Mouse (Mus musculus): ENCODE results near the gene Lrrc3c. TPM values are rescaled to one million over a fixed set of nuclear protein-coding genes. Genes with fewer than 3 reads are reported as not detected.

Gene Lrrc3c
- not detected for polyA plus RNA-seq (2012; fragmentation: generic; extraction: Trizol)
- long read RNA-seq, experiment 1, result 0 reads
- long read RNA-seq, experiment 2, result 0 reads

- Histone ChIP-seq H3K4me3 (ENCODE audit: insufficient read depth, poor library complexity, severe bottlenecking) (no peak within 1 kb of the TSS), H3K79me2 (ENCODE audit: control insufficient read depth, insufficient read depth) (no peaks in the 10 kb centered on the region), H3K36me3 (ENCODE audit: control insufficient read depth, insufficient read depth) (no peaks in the 10 kb centered on the region), H3K79me3 (ENCODE audit: low read depth) (no peaks in the 10 kb centered on the region), H3ac (ENCODE audit: control insufficient read depth, insufficient read length, low read depth) (no peak within 1 kb of the TSS), H3K27me3 (ENCODE audit: control insufficient read depth, insufficient read depth, insufficient read length) (peaks cover 75% of the 10 kb centered on the region)
- TF ChIP-seq FOSL1 (IDR thresholded peaks at IDR 0.05; ENCODE audit: insufficient read depth, low read length, poor library complexity, severe bottlenecking) (no peak), USF1 (IDR thresholded peaks at IDR 0.05; ENCODE audit: low read depth) (no peak), MYOG (IDR thresholded peaks at IDR 0.05; ENCODE audit: control insufficient read depth, extremely low read depth, insufficient read length) (no peak), CEBPB (IDR thresholded peaks at IDR 0.05; ENCODE audit: low read depth) (no peak), CTCF (IDR thresholded peaks at IDR 0.05; ENCODE audit: control insufficient read depth, insufficient read depth, insufficient read length) (no peak), MYOD1 (IDR thresholded peaks at IDR 0.05; ENCODE audit: control insufficient read depth, insufficient read length, low read depth) (no peak), MAX (IDR thresholded peaks at IDR 0.05) (no peak)
These were observed at the start of gene Lrrc3c for GRCm38 (mm10) chr11:98597991-98598390. Gene Lrrc3c, plus strand, starts transcription at chr11:98598291.

DNA sequence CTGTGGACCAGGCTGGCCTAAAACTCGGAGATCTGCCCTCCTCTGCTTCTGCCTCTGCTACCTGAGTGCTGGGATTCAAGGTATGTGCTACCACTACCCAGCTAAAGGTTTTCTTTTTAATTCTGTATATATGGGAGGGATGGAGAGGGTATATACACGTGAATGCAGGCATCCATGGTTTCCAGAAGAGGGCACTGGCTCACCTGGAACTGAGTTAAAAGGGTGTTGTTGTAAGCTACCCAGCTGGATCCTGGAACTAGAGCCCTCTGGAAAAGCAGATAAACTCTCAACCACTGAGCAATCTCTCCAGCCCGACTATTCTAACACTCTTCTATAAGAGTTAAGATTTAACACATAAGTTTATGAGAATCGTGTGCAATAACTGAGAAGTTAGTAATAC, 48.7 kb upstream of the Lrrc3c start:
- peaks cover 30% of the 10 kb centered on the region for H3K27me3 ChIP-seq (ENCODE audit: control insufficient read depth, insufficient read depth, insufficient read length)
- no peaks in the 10 kb centered on the region for H3K36me3 ChIP-seq (ENCODE audit: control insufficient read depth, insufficient read depth)

GRCm38 (mm10) chr11:98550311-98550974, 47.6 kb upstream of the Lrrc3c start:
- H3ac ChIP-seq (ENCODE audit: control insufficient read depth, insufficient read length, low read depth), result no peak overlapping the region
- peaks cover 32% of the 10 kb centered on the region for H3K27me3 ChIP-seq (ENCODE audit: control insufficient read depth, insufficient read depth, insufficient read length)
- H3K79me3 ChIP-seq (ENCODE audit: low read depth), result no peaks in the 10 kb centered on the region
- no peak for TF ChIP-seq MYOG (IDR thresholded peaks at IDR 0.05; ENCODE audit: control insufficient read depth, extremely low read depth, insufficient read length)
- no peak for TF ChIP-seq CEBPB (IDR thresholded peaks at IDR 0.05; ENCODE audit: low read depth)
- TF ChIP-seq FOSL1 (IDR thresholded peaks at IDR 0.05; ENCODE audit: insufficient read depth, low read length, poor library complexity, severe bottlenecking), result no peak
- no peak for TF ChIP-seq MAX (IDR thresholded peaks at IDR 0.05)
- H3K36me3 ChIP-seq (ENCODE audit: control insufficient read depth, insufficient read depth), result no peaks in the 10 kb centered on the region
- H3K4me3 ChIP-seq (ENCODE audit: insufficient read depth, poor library complexity, severe bottlenecking), result no peak overlapping the region
- no peaks in the 10 kb centered on the region for H3K79me2 ChIP-seq (ENCODE audit: control insufficient read depth, insufficient read depth)

More for the DNA sequence above, 48.7 kb upstream of the Lrrc3c start:
- no peak for TF ChIP-seq CEBPB (IDR thresholded peaks at IDR 0.05; ENCODE audit: low read depth)
- TF ChIP-seq FOSL1 (IDR thresholded peaks at IDR 0.05; ENCODE audit: insufficient read depth, low read length, poor library complexity, severe bottlenecking), result no peak
- no peak for TF ChIP-seq USF1 (IDR thresholded peaks at IDR 0.05; ENCODE audit: low read depth)
- TF ChIP-seq CTCF (IDR thresholded peaks at IDR 0.05; ENCODE audit: control insufficient read depth, insufficient read depth, insufficient read length), result no peak
- TF ChIP-seq MAX (IDR thresholded peaks at IDR 0.05), result no peak
- no peak for TF ChIP-seq MYOG (IDR thresholded peaks at IDR 0.05; ENCODE audit: control insufficient read depth, extremely low read depth, insufficient read length)
- no peak for TF ChIP-seq MYOD1 (IDR thresholded peaks at IDR 0.05; ENCODE audit: control insufficient read depth, insufficient read length, low read depth)
- no peak overlapping the region for H3ac ChIP-seq (ENCODE audit: control insufficient read depth, insufficient read length, low read depth)
- no peaks in the 10 kb centered on the region for H3K79me3 ChIP-seq (ENCODE audit: low read depth)
- H3K4me3 ChIP-seq (ENCODE audit: insufficient read depth, poor library complexity, severe bottlenecking), result no peak overlapping the region
- no peaks in the 10 kb centered on the region for H3K79me2 ChIP-seq (ENCODE audit: control insufficient read depth, insufficient read depth)

DNA sequence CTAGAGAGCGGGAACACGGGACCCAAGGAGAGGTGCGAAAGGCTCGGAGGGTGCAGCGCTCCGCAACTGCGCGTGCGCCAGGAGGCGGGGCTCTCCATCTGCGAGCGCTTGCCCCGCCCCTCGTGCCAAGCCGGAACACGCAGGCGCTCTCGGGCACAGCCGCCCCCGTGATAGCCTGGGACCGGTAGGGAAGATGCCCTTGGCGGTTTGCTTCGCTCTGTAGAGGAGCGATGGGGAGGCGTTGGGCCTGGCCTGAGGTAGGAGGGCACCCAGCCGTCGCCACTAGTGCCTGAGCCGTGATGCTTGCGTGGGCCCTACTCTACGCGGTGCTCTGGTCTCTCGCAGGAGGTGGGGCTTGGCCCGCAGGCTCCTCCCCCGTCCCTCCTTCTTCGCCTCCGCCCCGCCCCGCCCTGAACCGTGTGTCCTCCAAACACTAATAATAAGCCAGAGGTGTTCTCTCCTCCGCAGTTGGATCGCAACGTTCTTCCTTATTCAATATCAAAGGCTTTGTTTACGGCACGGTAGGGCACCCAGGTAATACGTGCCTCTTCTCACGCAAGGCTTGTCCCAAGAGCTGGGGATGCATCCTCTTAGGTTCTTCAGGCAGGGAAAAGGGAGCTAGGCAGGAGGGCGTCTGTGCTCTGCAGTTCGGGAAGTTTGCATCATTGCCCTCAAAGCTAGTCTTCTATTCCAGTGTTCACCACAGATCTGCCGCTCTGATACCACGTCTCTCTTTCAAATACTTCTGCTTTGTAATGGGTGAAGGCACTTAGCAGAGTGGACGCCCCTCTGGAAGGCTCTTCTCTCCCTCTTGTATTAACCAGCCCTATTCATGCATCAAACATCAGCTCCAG, 46.9 kb upstream of the Lrrc3c start, which contains the start of gene Zpbp2:
Gene Zpbp2, plus strand, starts transcription at position 123 of the 854 bp plus-strand sequence.
- Histone ChIP-seq H3K79me3 (ENCODE audit: low read depth) (no peaks in the 10 kb centered on the region), H3ac (ENCODE audit: control insufficient read depth, insufficient read length, low read depth) (peak within 1 kb of the TSS; percentile 75), H3K4me3 (ENCODE audit: insufficient read depth, poor library complexity, severe bottlenecking) (peak within 1 kb of the TSS; percentile 21), H3K36me3 (ENCODE audit: control insufficient read depth, insufficient read depth) (no peaks in the 10 kb centered on the region), H3K79me2 (ENCODE audit: control insufficient read depth, insufficient read depth) (no peaks in the 10 kb centered on the region), H3K27me3 (ENCODE audit: control insufficient read depth, insufficient read depth, insufficient read length) (peaks cover 25% of the 10 kb centered on the region)
- TF ChIP-seq MYOG (IDR thresholded peaks at IDR 0.05; ENCODE audit: control insufficient read depth, extremely low read depth, insufficient read length) (no peak), MYOD1 (IDR thresholded peaks at IDR 0.05; ENCODE audit: control insufficient read depth, insufficient read length, low read depth) (no peak), CTCF (IDR thresholded peaks at IDR 0.05; ENCODE audit: control insufficient read depth, insufficient read depth, insufficient read length) (no peak), FOSL1 (IDR thresholded peaks at IDR 0.05; ENCODE audit: insufficient read depth, low read length, poor library complexity, severe bottlenecking) (no peak), USF1 (IDR thresholded peaks at IDR 0.05; ENCODE audit: low read depth) (no peak), MAX (IDR thresholded peaks at IDR 0.05) (no peak)

DNA sequence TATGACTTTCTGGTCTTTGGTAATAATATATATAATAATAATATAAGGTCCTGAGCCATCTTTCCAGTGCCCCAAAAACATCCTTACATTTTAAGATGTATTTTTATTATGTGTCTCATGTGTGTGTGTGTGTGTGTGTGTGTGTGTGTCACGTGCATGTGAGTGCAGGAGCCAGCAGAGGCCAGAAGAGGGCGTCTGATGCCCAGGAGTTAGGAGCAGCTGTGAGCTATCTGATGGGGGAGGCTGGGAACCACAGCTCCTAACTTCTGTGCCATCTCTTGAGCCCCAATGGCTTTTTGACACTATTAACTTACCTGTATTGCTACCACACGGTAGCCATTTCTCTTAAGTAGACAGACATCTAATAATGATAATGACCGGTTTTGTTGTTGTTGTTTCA, 44.1 kb upstream of the Lrrc3c start:
- TF ChIP-seq MYOD1 (IDR thresholded peaks at IDR 0.05; ENCODE audit: control insufficient read depth, insufficient read length, low read depth), result no peak
- TF ChIP-seq MAX (IDR thresholded peaks at IDR 0.05), result no peak
- TF ChIP-seq CTCF (IDR thresholded peaks at IDR 0.05; ENCODE audit: control insufficient read depth, insufficient read depth, insufficient read length), result no peak
- TF ChIP-seq USF1 (IDR thresholded peaks at IDR 0.05; ENCODE audit: low read depth), result no peak
- no peak for TF ChIP-seq CEBPB (IDR thresholded peaks at IDR 0.05; ENCODE audit: low read depth)
- TF ChIP-seq MYOG (IDR thresholded peaks at IDR 0.05; ENCODE audit: control insufficient read depth, extremely low read depth, insufficient read length), result no peak
- no peak for TF ChIP-seq FOSL1 (IDR thresholded peaks at IDR 0.05; ENCODE audit: insufficient read depth, low read length, poor library complexity, severe bottlenecking)
- Histone ChIP-seq H3K36me3 (ENCODE audit: control insufficient read depth, insufficient read depth) (no peaks in the 10 kb centered on the region), H3K79me2 (ENCODE audit: control insufficient read depth, insufficient read depth) (no peaks in the 10 kb centered on the region), H3K27me3 (ENCODE audit: control insufficient read depth, insufficient read depth, insufficient read length) (peaks cover 29% of the 10 kb centered on the region), H3ac (ENCODE audit: control insufficient read depth, insufficient read length, low read depth) (no peak overlapping the region), H3K4me3 (ENCODE audit: insufficient read depth, poor library complexity, severe bottlenecking) (no peak overlapping the region), H3K79me3 (ENCODE audit: low read depth) (no peaks in the 10 kb centered on the region)

Measured in C2C12 (cell line).